Mouse (Mus musculus): Measurements from ENCODE around the gene Osbp2.
A peak's percentile ranks its signal among the peaks of the same experiment; 100 is the strongest.

Gene Osbp2

DNA sequence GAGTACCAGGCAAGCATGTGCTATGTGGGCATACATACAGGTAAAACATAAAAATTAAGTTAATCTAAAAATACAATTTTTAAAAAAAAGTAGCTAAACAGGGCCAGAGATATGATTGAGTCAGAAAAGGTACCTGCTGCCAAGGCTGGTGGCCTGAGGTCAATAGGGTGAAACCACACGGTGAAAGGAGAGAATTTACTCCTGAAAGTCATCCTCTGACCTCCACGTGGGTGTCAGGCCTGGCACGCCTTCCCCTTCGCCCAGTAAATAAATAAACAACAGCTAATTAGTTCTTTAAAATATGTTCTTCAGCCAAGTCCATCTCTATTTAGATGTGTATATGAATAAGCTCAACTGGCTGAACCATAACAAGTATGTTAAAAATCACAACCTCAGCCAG is 3.3 kb downstream of the Osbp2 start:
- no peak for DNase-seq

GRCm38 (mm10) chr11:3859778-3860177 is 3.9 kb downstream of the Osbp2 start:
- DNase-seq, result no peak

DNA sequence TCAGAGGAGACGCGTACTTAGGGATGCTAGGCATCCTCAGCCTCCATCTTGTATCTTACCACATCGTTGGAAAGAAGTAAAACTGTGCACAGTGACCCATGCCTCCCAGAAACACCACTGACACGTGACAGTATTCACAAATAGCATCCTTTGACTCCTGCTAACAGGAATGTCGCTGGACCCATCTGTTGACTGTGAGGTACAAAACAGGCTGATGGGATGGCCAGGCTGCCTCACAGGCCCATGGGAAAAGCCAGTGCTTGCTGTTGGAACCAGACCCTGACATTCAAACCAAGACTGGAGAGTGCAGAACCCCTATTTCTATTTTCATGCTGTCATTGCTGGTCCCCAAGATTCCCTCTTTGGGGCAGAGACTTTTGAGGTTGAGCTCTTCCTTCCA is 5.8 kb downstream of the Osbp2 start:
- DNase-seq, result no peak

DNA sequence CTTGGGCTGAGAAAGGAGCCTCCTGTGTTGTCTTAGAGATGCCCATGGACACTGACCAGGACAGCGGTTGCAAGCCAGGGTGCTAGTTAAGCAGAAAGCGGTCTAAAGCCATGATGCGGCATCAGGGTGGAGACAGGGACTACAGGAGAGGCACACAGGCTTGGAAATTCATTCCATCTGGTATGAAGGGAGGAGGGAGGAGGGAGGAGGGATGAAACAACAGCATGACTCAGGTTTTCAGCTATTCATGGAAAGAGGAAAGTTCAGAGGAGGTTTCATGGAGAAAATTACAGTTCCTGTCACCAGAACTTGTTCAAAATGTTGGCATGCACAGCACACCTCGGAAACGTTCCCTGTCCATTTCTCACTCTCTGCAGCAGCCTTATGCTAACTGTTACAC is 7.9 kb downstream of the Osbp2 start:
- peak in 1 of 2 experiments; percentile 23 for DNase-seq

GRCm38 (mm10) chr11:3854156-3854555 is 9.5 kb downstream of the Osbp2 start:
- no peak for DNase-seq

GRCm38 (mm10) chr11:3853481-3854034 is 10.1 kb downstream of the Osbp2 start:
- DNase-seq, result peak; percentile 92 to 97

GRCm38 (mm10) chr11:3853031-3853430 is 10.7 kb downstream of the Osbp2 start:
- no peak for DNase-seq

DNA sequence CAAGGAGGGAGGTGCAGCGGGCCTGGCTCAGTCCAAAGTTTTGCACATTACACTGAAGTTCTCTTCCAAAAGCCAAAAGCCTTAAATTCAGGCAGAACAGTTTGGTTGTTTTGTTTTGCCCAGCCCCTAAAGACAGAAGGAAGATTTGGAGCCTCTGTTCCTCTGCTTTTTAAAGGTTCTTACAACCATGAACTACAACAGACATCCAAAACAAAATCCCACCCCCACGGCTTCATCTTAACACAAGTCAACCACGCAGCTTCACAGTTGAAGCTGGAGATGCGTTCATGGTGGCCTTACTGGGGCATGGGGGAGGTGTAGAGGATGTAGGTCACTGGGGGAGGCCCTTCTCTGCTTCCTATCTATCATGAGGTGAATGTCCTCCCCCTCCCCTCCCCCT is 11.8 kb downstream of the Osbp2 start:
- DNase-seq, result no peak

DNA sequence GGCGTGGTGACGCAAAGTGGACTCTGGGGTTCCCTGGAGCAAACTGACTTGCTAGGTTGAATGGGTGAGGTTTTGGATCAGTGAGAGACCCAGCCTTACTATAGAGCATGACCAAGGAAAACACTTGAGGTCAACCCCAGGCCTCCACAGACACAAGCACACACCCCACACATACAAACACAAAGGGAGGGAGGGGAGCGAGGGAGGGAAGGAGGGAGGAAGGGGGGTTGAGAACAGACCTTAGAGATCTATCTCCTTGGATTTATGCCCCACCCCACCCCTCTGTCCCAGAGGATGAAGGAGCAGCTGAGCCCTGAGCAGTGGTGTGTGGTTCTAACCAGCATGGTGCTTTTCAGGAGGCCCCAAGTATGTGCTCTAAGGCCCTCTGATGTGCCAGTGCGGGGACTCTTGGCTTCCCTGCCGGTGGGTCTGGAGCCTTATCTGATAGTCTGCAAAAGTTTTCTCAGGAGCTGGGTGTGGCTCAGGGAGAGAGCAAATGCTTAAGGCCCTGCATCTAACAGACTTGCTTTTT is 12.9 kb downstream of the Osbp2 start:
- no peak for DNase-seq

- no peak for DNase-seq
Observed at GRCm38 (mm10) chr11:3850315-3850614, 13.4 kb downstream of the Osbp2 start.

GRCm38 (mm10) chr11:3849469-3850314 is 14.0 kb downstream of the Osbp2 start:
- DNase-seq, result peak in 1 of 2 experiments; percentile 38

- no peak for DNase-seq
Observed at GRCm38 (mm10) chr11:3846351-3846750, 17.4 kb downstream of the Osbp2 start.

DNA sequence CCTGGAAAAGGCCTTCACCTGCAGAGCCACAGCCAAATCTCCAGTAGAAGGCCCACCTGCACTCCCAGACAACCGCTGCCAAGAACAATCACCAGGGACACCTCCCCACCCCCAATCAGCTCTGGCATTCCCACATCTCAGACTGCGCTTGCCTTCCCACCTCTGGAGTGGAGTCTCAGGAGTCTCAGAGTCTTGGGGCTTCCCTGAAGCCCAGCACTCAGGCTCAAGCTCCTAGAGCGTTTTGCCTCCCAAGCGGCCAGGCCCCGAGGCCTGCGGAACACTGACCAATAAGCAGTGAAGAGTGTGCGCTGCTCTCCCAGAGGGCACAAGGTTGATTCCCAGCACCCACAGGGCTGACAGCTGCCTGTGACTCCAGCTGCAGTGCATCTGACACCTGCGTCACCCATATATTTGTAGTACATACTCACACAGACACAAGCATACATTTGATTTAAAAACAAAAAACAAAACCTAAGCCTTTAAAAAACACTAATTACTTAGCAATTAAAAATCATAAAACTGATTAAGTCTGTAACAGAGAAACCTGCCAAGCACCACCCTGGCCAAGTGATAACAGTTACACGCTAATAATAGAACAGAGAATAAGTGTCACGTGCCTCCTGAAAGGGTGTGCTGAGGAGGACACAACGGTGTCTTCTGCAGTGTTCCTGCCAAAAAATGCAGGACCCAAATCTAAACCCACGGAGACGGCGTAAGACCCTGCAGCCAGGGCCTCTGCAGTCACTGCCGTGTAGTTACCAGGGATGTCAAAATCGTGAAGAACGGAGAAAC is 19.6 kb downstream of the Osbp2 start:
- peak in 1 of 2 experiments; percentile 28 for DNase-seq

GRCm38 (mm10) chr11:3835271-3835670 is 28.4 kb downstream of the Osbp2 start:
- DNase-seq, result no peak

DNA sequence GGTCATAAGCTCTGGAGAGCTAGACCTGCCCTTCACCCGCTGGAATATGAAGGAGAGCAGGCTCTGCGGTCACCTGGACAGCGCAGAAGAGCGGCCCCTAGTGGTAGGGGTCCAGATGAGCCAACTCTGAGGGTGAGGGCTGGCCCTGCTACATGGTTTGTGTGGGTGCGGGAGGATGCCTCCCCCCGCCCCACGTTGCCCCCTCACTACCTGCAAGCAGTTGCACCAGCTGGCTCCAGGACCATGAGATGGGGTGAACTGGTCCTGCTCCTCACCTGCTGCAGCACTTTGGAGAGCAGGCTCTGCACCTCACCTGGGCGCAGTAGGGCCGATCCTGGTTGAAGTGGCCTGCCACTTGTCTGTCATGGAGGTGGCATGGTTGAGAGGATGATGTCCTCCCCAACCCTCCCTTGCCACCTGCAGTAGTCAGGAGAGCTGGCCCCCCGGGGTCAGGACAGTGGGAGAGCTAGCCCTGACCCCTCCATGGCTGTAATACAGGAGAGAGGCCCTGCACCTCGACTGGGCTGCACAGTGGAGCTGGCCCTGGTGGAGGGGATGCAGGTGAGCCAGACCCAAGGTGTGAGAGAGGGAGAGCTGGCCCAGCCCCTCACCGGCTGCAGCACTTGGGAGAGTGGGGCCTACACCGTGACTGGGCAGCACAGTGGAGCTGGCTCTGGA is 29.1 kb downstream of the Osbp2 start:
- peak in 1 of 2 experiments; percentile 53 for DNase-seq

GRCm38 (mm10) chr11:3833544-3834420 is 29.9 kb downstream of the Osbp2 start:
- DNase-seq, result no peak

DNA sequence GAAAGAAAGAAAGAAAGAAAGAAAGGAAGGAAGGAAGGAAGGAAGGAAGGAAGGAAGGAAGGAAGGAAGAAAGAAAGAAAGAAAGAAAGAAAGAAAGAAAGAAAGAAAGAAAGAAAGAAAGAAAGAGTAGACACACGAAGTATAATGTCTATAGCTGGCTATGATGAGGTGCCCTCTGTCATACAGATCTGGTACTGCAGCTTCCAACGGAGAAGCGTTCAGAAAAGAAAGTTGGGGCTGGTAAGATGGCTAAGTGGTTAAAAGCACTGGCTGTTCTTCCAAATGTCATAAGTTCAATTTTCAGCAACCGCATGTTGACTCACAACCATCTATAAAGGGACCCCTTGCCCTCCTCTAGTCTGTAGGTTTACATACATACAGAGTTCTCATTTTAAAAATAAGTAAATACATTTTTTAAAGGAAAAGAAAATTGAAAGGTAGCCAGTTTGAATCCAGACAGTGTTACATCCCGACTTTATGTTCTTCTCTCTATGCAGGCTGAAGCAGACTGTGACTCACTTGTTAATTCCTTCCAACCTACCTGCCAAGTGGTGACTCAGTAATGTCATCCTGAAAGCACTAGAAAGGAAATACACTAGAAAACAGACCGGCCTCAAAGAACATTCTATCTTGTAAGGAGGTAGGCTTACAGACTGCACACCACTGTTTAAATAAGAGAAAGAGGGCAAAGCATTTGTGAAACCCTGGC is 31.4 kb downstream of the Osbp2 start:
- DNase-seq, result peak; percentile 63 to 69

- DNase-seq, result no peak
Observed at GRCm38 (mm10) chr11:3829736-3830135, 34.0 kb downstream of the Osbp2 start.

DNA sequence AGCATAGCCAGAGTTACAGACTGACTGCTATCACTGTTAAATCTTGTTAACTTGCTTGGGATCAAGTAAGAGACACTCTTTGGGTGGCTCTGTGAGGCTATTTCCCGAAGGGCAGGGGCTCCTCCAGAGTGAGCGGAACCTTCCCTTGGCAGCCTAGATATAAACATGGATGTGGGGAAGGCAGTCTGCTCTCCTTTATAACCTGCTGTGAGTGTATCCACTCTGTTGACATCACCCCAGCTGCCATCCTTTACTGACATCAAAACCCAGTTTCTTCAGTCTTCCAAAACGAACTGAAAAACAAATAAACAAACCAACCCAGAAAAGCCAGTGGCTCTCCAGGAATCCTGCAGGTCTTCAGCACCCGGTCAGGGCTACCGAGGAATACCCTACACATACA is 39.6 kb downstream of the Osbp2 start:
- DNase-seq, result no peak

DNA sequence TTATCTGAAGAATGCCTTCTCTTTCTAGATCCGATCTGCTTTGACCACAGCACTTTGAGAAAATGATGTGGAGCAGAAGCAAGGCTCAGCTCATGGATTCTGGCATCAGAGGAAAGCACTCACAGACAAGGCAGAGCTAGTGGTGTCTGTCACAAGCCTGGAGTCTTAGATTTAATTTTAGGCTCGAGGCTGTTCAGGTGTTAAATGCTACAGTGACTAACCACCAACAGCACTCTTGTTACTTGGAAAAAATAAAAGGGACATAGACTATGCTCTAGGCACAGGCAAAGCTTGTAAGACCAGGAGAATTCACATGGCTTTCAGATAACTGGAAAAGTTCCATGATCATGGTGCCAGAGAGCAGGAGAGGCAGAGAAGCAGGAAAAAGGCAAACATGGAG is 40.3 kb downstream of the Osbp2 start:
- no peak for DNase-seq
